Mouse (Mus musculus) T-helper 2 cell (primary cell): ENCODE measurements around the gene Cacnb2.

Source experiments
- in situ Hi-C: fragments of 300-600 bp; cut with MboI, MseI; formaldehyde crosslinking; loops from one replicate; pipeline ENCODE4 v1.15.1; 2025; ENCODE audit warnings: high pct_unique_total_duplicates

Gene Cacnb2

DNA sequence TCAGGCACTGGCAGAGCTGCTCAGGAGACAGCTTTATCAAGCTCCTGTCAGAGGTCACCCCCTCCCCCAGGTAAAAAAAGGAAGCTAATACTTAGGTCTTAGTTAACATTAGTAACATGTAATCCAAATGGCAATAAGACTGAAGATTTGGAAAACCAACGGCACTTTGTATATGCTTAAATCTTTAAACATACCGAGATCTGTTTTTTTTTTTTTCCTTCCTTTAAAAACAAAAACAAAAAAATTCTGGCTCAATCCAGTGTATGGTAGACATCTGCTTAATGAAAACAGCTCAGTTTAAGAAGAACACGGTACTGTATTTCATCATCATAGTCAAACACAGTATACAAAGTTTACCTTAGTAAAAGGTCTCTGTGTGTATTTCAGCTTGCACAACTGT is at the start of gene Cacnb2:
Cacnb2 (plus strand) TSS at position 301 of the 400 bp plus-strand sequence.
- in situ Hi-C loops, result no loop called here

DNA sequence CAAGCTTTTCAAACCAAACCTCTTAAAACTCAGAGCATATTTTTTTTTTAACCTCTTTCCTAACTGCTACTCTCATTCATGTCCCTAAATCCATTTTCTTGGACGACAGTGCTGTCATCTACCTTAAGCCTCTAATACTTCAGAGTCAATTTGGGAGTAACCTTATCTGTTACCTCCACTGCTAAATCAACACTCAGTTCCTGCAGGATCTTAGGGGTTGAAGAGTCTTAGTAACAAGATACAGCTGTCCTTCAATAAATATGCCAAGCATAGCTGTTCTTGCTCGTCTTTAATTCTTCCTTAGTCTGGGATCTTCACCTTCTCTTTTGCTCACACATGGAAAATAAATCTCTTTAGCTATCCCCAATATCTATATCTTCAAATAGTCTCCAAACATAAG is 34.9 kb upstream of the Cacnb2 start:
- in situ Hi-C loops, result no loop called here

DNA sequence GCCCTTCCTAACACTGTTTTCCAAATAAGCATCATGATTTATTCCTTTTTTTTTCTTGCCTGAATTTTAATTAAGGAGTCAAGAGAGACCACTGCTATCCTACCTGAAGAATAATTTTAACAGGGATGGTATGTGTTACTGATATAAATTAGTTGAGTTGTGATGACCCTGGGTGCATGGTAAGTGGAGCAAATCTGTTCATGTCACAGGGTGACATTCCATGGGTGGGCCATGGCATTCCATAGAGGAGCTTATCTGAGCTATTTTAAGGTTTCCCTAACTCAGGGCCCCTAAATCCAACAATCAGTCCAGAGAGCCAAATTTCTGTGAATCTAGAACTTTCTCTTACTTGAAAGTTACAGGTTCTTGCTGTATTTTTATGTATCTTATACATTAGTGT is 31.6 kb upstream of the Cacnb2 start:
- in situ Hi-C loops, result no loop called here

DNA sequence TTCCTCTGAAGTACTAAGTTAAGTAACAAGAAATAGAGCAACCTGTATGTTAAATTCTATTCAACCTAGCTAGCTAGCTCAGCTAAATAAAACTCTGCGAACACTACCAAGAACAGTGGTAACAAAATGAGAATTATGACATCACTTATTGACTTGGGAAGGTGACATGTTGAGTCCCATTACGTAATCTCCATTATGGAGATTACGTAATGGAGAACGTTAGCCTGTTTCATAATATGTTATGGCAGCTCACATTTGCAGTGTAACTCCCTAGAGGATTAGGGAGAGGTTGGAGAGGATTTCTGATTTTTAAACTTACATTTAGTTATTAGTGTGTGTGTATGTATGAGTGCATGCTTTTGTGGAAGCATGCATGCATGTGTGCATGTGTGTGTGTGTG is 13.3 kb upstream of the Cacnb2 start:
- in situ Hi-C loops, result no loop called here

DNA sequence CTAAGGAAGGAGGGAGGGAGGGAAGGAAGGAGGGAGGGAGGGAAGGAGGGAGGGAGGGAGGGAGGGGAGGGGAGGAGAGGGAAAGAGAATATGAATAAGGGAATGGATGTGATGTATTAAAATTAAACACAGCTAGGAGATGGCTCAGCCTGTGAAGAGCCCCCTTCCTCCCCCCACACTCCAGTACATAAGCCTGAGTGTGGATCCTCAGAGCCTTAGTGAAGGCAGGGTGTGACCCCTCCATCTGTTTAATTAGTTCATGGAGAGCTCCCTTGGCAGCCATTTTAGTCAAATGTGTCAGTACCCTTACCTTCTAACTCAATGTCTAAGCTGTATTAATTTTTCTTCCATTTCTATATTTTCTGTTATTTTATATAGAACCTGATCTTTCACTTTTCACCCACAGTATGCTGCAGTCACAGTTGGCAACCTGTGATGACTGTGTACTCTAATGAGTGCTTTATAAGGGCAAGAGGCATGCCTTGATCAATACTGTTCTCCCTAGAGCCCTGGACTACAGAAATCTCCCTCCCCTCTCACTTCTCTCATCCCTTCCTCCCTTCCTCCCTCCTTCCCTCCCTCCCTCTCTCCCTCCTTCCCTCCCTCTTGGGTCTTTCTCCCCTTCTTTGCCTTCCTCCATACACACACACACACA is 4.9 kb upstream of the Cacnb2 start:
- in situ Hi-C loops, result no loop called here

DNA sequence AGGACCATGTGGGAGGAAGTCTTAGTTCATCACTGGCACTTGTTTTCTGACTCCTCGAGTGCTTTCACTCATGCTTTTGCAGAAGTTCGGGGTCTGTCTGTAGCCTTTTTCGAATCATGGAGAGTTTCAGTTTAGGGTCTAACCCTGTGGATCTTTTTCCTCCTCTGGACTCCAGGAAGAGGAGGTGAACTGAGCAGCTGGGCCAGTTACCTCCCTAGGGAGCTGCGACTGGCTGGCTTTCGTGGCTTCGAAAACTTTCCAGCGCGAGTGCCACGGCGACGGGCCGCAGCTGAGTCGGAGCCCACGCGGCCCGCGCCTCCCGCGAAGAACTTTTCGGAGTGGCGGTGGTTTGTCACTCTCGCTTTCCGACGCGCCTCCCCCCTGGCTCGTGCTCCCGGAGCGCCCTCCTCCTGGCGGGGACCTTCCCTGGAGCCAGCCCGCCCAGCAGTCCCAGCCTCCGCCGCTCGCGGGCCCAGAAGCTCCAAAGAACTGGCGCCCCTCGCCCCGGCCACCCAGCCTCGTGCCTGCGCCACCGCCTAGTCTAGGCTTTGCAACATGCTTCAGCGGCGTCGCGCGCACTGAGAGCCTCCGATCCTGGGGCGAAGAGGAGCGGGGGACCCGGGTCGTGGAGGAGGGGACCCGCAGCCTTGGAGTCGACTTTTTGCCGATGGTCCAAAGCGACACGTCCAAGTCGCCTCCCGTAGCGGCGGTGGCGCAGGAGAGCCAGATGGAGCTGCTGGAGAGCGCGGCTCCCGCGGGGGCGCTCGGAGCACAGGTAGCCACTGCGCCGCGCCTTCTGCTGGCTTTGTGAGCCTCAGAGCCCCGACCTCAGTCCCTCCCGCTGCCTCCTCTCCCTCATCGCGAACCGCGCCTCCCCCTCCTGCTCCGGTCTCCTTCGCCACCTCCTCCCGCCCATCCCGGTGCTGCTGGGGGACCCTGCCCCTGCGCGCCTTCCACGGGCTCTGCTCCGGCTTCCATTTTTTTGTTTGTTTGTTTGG is 1.2 kb downstream of the Cacnb2 start:
- in situ Hi-C loops, result no loop called here

DNA sequence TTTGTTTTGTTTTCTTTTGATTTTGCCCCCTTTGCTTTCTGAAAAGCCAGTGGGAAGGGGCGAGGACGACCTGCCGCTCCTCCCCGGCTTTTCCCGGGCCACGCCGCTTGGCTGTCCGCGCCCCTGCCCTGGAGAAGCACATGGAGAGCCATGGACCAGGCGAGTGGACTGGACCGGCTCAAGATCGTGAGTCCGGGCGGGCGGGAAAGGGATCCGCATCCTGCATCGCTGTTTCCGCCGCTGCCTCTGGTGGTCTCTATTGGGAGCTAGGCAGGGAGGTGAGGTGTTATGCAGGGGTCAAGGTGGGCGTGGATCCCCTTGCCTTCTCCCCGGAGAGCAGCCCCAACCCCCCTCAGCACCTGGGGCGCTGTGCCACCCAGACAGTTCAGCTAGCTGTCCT is 1.9 kb downstream of the Cacnb2 start:
- in situ Hi-C loops, result no loop called here

DNA sequence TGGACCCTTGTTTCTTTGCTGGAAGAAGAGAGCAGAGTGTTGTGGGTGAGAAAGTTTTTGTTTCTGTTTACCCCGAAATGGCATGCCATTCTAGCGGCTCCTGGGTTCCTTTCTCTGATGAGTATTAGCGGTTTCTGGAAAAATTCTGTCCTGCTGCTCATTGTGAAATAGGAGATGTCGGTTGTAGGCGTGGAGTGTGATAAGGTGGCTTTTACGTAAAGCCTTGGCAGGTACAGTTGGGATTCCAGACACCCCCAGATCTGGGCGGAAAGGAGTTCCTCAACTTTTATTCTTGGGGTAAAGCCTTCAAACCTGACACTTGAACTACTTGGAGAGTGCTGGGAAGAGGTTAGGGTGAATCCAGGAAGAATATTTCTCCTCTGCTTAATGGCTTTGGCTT is 2.3 kb downstream of the Cacnb2 start:
- in situ Hi-C loops, result no loop called here

DNA sequence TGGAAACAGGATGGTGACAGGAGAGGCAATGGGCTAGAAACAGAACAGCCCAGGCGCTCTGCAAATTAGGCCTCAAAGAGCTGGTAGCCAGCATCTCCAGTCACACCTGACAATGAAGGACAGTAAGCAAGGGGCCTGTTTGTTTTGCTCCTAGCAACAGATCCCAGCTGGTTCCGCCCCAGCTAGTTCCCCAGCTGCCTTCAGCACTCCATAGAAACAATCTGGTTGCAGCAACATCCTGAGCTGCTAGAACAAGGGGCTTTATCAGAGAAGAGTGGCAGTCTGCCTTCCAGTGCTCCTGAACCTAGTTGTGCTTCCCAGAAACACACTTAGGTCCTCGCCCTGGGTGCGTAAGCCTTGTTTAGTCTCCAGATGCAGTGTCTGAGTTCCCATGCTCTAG is 5.7 kb downstream of the Cacnb2 start:
- in situ Hi-C loops, result no loop called here

DNA sequence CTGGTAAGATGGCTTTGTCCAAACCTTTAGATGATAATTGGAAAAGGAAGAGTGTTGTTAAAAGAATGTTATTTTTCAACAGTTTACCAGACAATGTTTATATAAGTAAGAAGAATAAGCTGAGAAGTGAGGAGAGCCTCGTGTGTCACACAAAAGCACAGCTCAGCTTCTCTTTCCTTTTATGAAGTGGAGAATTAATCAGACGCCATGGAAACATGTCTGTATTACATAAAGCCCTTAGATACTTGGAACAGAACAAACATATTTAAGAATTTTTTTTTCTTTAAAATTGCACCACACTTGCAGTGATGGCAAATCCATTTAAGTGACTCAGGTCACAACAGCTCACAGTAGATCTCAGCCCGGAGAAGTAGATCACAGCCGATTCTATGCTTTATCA is 9.8 kb downstream of the Cacnb2 start:
- in situ Hi-C loops, result no loop called here

DNA sequence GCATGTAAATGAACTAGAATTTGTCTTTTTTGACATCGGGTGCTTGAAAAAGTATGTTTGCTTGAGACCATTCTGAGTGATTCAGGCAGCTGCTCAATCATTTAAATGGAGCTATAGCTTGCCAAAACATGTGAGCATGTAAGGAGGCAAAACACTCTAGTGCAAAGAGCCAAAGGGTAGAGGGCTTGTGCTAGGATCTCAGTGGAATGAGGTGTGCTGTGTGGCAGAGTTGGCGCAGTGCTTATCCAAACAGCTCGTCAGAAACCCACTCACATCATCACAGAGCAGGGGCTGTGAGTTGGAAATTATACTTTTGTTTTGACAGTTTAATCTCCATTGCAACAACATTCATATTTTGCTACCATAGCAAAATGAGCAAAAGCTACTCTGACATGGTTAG is 13.5 kb downstream of the Cacnb2 start:
- in situ Hi-C loops, result no loop called here

DNA sequence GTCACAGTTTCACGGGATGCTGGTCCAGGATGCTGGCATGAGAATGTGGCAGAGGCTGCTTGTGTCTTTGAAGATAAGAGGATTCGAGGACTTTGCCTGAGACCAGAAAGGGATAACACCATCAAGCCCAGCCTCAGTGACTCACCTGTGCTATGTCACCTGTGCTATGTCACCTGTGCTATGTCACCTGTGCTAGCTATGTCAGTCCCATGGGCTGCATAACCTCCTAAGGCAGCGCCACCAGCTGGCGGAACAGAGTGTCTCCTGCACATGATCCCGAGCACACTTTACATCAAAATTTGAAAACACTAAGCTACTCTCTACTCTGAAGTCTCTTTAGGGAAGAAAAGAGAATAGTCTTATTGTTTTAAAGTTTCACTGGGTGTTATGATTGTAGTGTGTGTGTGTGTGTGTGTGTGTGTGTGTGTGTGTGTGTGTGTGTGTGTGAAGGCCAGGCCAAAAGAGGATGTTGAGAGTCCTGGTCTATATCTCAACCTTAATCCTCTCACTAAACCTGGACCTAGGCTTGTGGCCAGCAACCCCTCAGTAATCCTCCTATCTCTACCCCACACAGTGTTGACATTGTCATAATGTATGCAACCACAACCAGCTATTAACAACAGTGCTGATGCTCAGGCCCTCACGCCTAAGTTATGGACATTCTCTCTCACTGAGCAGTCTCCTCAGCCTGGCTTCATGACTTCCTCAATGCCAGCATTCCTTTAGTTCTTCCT is 17.4 kb downstream of the Cacnb2 start:
- in situ Hi-C loops, result no loop called here

DNA sequence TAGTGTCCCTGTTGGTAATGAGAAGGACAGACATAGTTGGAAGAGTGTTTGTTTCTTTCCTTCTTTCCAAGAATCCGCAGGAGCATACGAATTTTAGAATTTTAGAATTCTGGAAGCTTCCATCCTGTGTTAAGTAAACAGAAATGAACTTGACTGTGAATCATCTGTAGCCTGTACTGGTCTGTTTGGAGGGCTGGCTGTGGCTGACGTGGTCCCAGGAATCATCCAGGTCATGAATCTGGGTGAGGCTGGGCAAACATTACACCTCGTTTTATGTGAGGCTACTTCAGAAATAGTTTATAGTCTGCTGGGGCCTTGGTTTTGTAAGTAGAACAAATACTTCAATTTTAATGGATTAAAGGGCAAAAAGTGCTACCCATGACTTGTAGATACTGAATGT is 18.0 kb downstream of the Cacnb2 start:
- in situ Hi-C loops, result no loop called here

DNA sequence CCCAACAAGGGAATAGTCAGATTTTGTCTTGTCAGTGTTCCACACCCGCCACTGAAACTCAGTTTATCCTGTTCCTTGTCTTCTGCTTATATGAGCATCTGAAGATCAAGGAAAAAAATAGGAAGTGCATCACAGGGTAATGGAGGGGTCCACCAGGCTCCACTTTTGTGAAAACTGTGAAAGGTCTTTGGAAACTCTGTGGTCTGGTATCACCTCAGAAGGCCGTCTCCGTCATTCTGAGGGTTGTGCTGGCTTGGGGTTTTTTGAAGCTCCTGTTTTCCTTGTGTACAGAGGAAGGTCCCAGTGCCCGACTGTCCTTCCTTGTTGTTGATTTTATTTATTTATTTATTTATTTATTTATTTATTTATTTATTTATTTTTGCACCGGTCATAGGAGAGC is 20.9 kb downstream of the Cacnb2 start:
- in situ Hi-C loops, result no loop called here

DNA sequence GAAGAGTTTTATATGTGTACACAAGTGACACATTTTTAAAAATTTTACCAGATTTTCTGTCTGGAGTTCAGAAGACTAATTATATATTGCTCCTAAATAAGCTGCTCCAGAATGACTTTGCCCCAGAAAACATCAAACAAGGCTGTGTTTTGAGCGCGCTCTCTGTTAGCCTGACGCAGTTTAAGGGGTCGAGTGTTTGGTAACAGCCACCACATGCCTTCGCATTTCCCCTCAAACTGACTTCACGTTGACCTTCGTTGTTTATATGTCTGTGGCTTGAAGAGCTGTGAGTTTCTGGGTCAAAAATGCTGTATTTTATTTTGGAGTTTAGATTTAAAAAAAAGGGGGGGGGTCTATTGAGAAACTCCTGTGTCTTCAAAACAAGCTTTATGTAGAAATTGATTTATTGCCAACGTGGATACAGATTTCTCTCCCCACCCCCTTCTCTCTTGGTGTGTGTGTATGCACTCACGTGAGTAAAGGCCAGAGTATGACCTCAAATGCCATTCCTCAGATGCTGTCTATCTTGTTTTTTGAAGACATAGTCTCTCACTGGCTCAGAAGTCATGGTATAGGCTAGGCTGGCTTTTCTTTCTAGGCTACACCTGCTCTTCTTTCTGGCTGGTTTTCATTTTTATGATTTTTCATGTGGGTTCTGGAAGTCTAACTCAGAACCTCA is 27.1 kb downstream of the Cacnb2 start:
- in situ Hi-C loops, result no loop called here

DNA sequence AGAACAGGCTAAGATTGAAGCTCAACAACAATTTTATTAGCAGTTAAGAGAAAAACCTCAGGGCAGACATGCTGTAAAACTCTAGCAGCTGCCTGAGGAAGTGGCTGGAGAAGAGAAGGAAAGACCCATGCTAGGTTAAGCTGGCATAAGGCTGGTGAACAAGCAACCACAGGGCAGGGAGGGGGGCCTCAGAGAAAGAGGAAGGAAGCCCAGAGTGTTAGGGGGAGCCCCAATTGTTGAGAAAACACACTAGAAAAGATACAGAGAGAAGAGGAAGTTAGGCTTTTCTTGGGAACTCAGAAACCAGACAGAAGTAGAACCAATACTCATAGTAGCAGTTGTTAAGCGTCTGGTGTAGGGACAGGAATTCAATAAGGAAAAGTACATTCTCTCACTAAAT is 28.7 kb downstream of the Cacnb2 start:
- in situ Hi-C loops, result no loop called here

DNA sequence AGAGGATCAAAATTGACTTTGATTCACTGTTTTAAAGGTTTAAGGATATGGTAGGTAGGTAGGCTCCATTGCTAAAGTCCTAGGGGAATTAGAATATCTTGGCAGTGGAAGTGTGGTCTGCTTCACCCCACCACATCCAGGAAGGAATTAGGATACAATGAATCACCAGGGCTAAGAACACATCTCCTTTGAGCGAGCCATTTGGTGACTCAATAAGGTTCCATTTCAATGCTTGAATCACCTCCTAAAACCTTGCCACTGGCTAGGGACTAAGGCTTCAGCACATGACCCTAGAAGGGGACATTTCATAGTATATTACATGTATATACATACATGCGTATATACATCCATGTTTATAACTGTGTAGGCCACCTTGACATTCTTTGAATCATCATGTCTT is 30.3 kb downstream of the Cacnb2 start:
- in situ Hi-C loops, result no loop called here

DNA sequence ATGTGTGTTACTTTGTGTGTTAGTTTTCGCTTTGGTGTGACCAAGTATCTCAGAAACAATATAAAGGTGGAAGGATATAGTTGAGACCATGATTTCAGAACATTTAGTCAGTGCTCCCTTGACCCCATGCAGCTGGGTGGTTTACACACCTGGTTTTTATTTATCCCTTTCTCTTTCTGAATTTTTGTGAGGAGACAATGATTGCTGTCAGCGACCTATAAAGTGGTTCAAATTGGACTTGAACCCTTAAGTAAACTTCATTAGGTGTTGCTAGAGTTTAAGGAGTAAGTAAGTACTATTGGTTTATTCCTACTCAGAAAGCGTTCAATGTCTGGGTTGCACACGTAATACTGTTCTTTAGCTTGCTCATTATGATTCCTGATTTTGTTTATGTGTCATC is 36.4 kb downstream of the Cacnb2 start:
- in situ Hi-C loops, result no loop called here

DNA sequence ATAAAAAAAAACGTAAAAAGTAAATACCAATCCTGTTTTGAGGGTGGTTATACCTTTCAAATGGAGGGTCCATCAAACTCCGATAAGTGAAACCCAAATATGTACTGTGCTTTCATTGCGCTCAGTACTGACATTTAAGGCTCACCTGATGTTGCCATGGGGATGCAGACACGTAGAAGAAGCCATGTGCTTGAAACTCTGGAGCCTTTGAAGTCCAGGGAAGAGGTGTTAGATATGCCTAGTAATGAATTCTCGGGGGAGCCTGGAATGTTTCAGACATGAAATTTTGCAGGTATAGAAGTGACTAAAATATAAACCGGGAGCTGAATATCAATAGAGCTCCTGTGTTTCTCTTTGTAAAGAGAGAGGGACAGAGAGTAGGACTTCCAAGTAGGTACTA is 37.0 kb downstream of the Cacnb2 start:
- in situ Hi-C loops, result no loop called here

DNA sequence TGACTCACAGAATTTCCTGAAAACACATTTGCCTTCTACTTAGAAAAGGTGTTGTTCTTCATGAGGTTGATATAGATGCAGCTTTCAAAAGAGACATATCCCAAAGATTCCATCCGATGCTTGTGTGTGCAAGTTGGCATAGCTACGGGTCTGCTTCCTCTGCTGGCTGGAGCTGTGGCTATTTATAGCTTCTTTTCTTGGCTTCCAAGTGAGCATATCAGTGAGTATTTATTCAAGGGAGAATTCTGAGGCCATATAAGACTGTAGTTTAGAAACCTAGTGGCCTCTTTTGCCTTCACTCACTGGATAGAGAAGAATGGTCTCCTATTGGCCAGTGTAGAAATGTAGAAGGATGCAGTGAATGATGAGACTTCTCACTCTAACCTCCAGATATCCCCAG is 38.2 kb downstream of the Cacnb2 start:
- in situ Hi-C loops, result no loop called here

DNA sequence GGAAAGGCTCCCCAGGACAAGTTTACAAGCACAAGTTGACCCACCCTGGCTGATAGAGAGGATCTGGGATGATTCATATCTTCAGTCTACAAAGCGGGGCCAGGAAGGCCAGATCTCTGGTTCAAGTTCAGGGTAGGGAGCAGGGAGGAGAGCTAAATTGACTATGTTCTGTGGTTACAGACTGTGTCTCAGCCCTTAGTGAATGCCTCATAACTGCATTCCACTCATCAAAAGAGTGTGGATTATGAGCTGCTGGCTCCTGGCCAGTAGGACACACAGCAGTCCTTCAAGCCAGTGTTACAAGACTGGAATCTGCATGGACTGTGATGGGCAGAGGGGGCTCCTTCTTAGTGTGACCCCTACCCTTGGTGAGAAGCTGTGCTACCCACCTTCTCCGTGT is 48.4 kb downstream of the Cacnb2 start:
- in situ Hi-C loops, result no loop called here

DNA sequence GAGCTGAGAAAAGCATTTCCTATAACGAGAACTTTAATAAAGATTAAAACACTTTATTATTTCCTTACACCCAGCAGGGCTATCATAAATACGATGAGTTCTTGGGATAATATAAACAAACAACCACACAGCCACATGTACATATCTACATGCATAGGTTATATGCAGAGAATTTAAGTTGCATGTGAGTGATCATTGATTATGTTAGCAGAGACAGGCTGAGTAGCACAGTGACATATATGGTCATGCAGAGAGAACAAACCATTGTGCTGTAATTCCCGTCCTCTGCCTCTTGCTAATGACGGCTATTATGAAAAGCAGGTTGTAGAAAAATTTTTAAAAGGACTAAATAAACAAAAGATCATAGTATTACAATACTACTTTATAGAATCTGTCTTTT is 53.8 kb downstream of the Cacnb2 start:
- in situ Hi-C loops, result no loop called here
